Mouse (Mus musculus): ENCODE data around the gene Nf2.
"Not testable (repeated sequence)": the region's sequence is repeated elsewhere in the genome, so short reads cannot be mapped to it uniquely, and the experiment has no call there.

Gene Nf2

GRCm38 (mm10) chr11:4803951-4804350, 45.4 kb downstream of the Nf2 start:
- in situ Hi-C loops (cut with MboI; ENCODE audit: unreplicated experiment in 2 of 2), result no loop called here

DNA sequence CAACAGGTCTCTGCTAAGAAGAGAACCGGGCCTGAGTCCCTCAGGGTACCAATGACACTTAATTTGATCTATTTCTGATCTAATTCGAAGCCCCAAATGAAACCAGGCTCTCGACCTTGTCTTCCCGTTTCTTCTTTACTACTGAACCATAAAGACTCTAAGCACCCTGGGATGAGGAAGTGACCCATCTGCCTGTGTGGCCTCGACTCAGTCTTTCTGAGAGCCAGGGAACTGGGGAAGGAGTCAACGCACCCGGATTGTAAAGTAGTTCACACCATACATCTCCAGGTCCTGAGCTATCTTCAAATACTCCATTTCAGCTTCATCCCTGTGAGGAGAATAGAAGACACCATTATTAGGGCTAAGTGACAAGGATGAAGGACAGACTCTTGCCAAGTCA, 45.9 kb downstream of the Nf2 start:
- in situ Hi-C loops (cut with MboI; ENCODE audit: unreplicated experiment in 2 of 2), result no loop called here

DNA sequence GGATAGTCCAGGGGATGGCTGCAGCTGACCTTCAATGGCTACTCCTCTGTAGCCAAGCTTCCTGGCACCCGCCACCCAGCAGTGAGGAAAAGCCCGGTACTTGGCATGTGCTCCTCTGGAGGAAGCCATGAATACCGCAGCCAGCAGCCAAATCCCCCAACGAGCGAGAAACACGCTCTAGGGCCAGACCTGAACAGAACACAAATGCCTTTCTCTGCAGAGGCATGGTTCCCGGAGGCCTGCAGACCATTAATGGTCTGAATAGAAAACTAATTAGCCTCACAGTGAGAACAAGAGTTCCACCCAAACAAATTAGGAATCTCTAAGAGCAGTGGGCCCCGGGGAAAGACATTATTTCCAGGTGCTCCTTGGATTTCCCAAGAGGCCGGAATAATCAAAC, 46.3 kb downstream of the Nf2 start:
- in situ Hi-C loops (cut with MboI; ENCODE audit: unreplicated experiment in 2 of 2), result no loop called here

DNA sequence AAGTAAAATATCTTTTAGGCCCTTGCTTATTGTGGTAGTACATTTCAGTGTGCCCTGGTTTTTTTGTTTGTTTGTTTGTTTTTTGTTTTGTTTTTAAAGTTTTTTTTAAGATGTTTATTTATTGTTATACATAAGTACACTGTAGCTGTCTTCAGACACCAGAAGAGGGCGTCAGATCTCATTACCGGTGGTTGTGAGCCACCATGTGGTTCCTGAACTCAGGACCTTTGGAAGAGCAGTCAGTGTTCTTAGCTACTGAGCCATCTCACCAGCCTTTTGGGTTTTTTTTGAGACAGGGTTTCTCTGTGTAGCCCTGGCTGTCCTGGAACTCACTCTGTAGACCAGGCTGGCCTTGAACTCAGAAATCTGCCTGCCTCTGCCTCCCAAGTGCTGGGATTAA, 46.9 kb downstream of the Nf2 start:
- in situ Hi-C loops (cut with MboI; ENCODE audit: unreplicated experiment in 2 of 2), result not testable (repeated sequence)

- in situ Hi-C loops (cut with MboI; ENCODE audit: unreplicated experiment in 2 of 2), result no loop called here
Observed at GRCm38 (mm10) chr11:4800654-4801053, 48.7 kb downstream of the Nf2 start.

- in situ Hi-C loops (cut with MboI; ENCODE audit: unreplicated experiment in 2 of 2), result no loop called here
Observed at GRCm38 (mm10) chr11:4793006-4793405, 56.3 kb downstream of the Nf2 start.

DNA sequence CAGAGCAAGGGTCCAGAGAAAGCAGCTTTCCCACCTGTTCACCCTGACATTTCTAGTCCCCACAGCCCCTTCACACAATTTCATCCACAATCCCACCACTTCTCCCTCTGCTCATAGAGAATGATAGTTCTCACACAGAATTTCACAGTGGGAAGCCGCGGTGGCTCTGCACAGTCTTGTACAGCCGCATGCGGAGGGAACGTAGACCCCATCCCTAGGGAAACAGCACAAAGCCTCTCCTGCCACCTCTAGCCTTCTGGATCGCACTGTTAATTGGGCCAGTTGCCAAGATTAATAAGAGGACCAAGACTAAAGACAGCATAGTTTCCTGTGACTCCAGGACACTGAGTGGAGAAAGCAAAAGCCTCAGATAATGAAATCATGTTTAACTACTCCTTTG, 57.8 kb downstream of the Nf2 start:
- in situ Hi-C loops (cut with MboI; ENCODE audit: unreplicated experiment in 2 of 2), result no loop called here

- in situ Hi-C loops (cut with MboI; ENCODE audit: unreplicated experiment in 2 of 2), result no loop called here
Observed at GRCm38 (mm10) chr11:4789691-4790090, 59.6 kb downstream of the Nf2 start.

- in situ Hi-C loops (cut with MboI; ENCODE audit: unreplicated experiment in 2 of 2), result no loop called here
Observed at GRCm38 (mm10) chr11:4784629-4785142, 64.7 kb downstream of the Nf2 start.

DNA sequence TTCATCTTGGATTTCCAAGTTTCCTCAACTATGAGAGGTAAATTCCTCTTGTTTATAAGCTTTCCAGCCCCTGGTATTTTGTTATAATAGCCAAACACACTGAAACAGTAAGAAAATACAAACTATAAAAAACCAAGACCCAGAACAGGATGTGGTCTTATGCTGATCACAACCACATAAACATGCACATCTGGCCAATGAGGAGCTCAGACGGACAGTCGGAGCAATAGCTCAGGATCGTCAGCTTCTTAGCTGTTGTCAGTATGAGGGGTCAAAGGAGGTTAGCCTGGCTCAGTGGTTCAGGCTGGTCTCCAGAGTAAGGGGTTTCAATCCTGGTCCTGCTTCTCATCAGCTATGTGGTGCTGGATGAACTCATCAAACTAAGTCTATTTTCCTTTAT, 66.2 kb downstream of the Nf2 start:
- in situ Hi-C loops (cut with MboI; ENCODE audit: unreplicated experiment in 2 of 2), result no loop called here

DNA sequence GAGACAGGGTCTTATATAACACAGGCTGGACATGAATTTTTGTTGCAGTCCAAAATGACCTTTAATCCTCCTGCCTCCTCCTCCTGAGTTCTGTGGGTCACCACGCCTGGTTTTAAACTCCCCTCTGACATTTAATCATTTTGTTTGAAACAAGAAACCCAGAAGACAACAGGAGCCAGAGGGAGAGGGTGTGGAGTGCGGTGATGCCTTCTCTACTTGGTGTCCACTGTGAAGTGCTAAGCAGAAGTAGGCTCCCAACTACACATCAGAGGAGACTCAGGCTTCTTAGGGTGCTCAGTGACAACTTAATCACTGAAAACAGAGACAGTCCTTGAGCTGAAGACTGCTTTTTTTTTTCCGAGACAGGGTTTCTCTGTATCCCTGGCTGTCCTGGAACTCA, 68.4 kb downstream of the Nf2 start:
- in situ Hi-C loops (cut with MboI; ENCODE audit: unreplicated experiment in 2 of 2), result no loop called here

- in situ Hi-C loops (cut with MboI; ENCODE audit: unreplicated experiment in 2 of 2), result no loop called here
Observed at GRCm38 (mm10) chr11:4772925-4773324, 76.4 kb downstream of the Nf2 start.

GRCm38 (mm10) chr11:4771756-4772155, 77.6 kb downstream of the Nf2 start:
- in situ Hi-C loops (cut with MboI; ENCODE audit: unreplicated experiment in 2 of 2), result no loop called here

- in situ Hi-C loops (cut with MboI; ENCODE audit: unreplicated experiment in 2 of 2), result no loop called here
Observed at GRCm38 (mm10) chr11:4769881-4770280, 79.5 kb downstream of the Nf2 start.

- in situ Hi-C loops (cut with MboI; ENCODE audit: unreplicated experiment in 2 of 2), result no loop called here
Observed at GRCm38 (mm10) chr11:4769293-4769692, 80.0 kb downstream of the Nf2 start.

DNA sequence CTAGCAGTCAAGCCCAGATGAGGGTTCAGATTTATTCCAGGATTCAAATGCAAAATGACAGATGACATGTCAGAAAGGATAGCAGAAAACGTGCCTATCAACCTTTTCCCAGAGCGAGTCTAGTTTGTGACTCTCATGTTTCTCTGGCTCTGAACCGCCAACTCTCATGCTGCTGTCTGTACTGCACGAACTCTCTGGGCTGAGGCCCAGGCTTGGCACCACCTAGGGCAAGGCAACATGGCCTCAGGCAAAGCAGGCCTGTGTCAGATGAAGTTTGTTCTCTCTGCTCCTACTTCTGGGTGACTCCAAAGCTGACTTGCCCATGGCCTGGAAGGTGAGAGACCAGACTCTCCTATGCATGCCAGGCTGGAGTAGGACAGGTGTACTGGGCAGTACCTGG, 80.9 kb downstream of the Nf2 start:
- in situ Hi-C loops (cut with MboI; ENCODE audit: unreplicated experiment in 2 of 2), result no loop called here

GRCm38 (mm10) chr11:4764476-4764875, 84.9 kb downstream of the Nf2 start:
- in situ Hi-C loops (cut with MboI; ENCODE audit: unreplicated experiment in 2 of 2), result no loop called here

- in situ Hi-C loops (cut with MboI; ENCODE audit: unreplicated experiment in 2 of 2), result no loop called here
Observed at GRCm38 (mm10) chr11:4763631-4764030, 85.7 kb downstream of the Nf2 start.

DNA sequence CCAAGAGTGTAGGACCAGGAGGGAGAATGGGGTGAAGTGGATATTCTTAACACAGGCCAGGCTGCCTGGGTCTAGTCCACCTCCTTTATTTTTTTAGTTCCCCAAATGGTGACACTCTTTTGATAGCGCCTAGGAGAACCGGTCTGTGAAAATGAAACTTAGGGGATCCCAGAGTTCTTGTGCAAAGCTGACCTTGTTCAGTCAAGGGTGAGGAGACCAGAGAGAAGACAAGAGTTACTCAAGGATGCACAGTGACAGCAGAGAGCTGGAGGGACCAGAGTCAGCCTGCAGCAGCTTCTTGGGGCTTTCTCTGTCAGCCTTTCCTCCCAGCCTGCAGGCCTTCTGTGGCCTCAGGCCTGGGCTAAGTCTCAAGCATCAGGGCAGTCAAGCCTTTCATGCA, 86.8 kb downstream of the Nf2 start:
- in situ Hi-C loops (cut with MboI; ENCODE audit: unreplicated experiment in 2 of 2), result no loop called here

- in situ Hi-C loops (cut with MboI; ENCODE audit: unreplicated experiment in 2 of 2), result no loop called here
Observed at GRCm38 (mm10) chr11:4761991-4762390, 87.3 kb downstream of the Nf2 start.

GRCm38 (mm10) chr11:4760438-4760837, 88.9 kb downstream of the Nf2 start:
- in situ Hi-C loops (cut with MboI; ENCODE audit: unreplicated experiment in 2 of 2), result no loop called here

DNA sequence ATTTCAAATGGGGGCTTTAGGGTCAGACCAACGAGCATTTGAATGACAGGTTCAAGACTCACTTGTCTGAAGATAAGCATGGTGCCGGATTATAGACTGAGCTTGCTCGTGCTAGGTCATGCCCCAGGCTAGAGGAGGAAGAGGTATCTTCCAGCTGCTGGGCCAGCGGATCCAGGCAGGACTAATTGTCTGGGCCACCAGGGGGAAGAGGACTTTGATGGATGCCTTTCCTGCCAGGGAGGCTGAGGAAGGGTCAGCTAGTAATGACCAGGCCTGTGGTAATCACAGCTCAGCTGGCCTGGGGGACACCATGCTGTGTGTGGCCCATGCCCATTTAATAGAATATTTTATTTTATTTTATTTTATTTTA, 91.6 kb downstream of the Nf2 start:
- in situ Hi-C loops (cut with MboI; ENCODE audit: unreplicated experiment in 2 of 2), result no loop called here

DNA sequence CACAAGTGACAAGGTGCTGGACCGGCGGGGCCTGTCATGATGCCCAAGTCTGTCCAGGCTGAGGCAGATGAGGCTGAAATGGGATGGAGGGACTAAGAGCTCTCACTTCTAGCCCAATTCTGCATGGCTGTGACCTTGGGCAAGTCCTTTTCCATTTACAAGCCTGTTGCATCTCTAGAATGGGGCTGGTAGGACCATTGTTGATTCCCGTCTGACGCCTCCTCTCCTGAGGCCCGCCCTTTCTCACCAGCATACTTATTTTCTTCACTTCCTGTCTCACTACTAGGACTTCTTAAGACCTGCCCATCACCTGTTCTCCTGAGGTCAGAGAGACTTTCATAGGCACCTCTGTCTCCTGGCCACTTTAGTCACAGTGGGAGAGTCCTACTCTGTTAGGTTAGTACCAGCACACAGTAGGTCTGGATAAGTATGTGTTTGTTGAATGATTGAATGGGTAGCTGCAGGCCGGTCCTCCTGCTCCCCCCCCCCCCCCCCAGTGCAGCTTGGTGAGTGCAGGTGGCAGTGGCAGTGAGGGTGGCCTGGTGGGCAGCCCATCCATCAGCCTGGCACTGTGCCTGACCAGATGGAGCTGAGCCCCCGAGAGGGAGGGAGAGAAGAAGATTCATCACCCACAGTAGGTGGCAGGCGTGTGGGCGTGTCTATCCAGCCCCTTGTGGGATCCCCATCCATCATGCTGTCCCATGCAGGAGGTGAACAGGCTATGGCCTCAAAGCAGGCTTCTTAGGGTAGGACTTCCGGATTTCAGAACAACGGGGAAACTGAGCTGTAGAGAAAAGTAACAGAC, 92.2 kb downstream of the Nf2 start:
- in situ Hi-C loops (cut with MboI; ENCODE audit: unreplicated experiment in 2 of 2), result no loop called here
